Mouse (Mus musculus): ENCODE results near the gene Alppl2. TPM values are rescaled to one million over a fixed set of nuclear protein-coding genes. Genes with fewer than 3 reads are reported as not detected.

The Alppl2 gene
- total and polyA plus RNA-seq, 2 experiments: not detected

- H3K79me2 ChIP-seq (ENCODE audit: control insufficient read depth, insufficient read depth, low read length): no peaks in the 10 kb centered on the region
- no peaks in the 10 kb centered on the region for H3K4me1 ChIP-seq (ENCODE audit: control insufficient read depth, insufficient read depth, low read length)
- no peak overlapping the region for H3K9ac ChIP-seq (ENCODE audit: low read depth, low read length)
- H3K4me3 ChIP-seq (ENCODE audit: insufficient read depth, low read depth, low read length): no peak overlapping the region
- no peaks in the 10 kb centered on the region for H3K36me3 ChIP-seq (ENCODE audit: control insufficient read depth, insufficient read depth, low read length)
- 12% methylated on average over 30 of the region's 30 CpGs for WGBS
- H3K27me3 ChIP-seq (ENCODE audit: control insufficient read depth, insufficient read depth, low read length): 0 out of 2 replicates have a peak, but pooled peaks cover 3% of the 10 kb centered on the region
- no peak overlapping the region for H3K27ac ChIP-seq (replicated peaks; ENCODE audit: insufficient read depth, low read depth, low read length)
- peak; percentile 10 for DNase-seq (ENCODE audit: extremely low read depth, low read depth, low spot score)
- TF ChIP-seq POLR2A (IDR thresholded peaks at IDR 0.05; ENCODE audit: extremely low read depth, insufficient read depth, low read length) (no peak), CTCF (IDR thresholded peaks at IDR 0.05; ENCODE audit: low read depth, low read length) (peak; percentile 83)
These were observed 8.7 kb upstream of the Alppl2 start for GRCm38 (mm10) chr1:87098358-87098975.

DNA sequence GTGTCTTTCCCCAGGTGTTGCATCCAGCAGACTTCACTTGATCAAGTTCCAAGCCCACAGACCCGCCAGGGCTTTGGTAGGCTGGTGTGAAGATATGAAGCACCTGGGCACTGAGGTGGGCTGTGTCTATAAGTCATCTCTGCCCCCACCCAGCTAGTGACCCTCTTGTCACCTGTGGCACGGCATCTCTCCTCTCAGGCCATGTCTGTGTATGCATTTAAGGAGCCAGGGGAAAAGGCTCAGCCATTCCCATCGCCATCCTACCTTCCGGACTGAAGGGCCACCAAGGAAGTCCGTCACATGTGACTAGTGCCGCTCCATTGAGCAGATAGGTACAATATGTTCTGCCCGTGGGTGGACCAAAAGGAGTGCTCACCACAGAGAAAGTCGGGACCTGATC, 5.9 kb upstream of the Alppl2 start:
- no peaks in the 10 kb centered on the region for H3K79me2 ChIP-seq (ENCODE audit: control insufficient read depth, insufficient read depth, low read length)
- H3K36me3 ChIP-seq (ENCODE audit: control insufficient read depth, insufficient read depth, low read length): no peaks in the 10 kb centered on the region
- TF ChIP-seq CTCF (IDR thresholded peaks at IDR 0.05; ENCODE audit: low read depth, low read length) (no peak), POLR2A (IDR thresholded peaks at IDR 0.05; ENCODE audit: extremely low read depth, insufficient read depth, low read length) (no peak)
- no peak overlapping the region for H3K9ac ChIP-seq (ENCODE audit: low read depth, low read length)
- DNase-seq (ENCODE audit: extremely low read depth, low read depth, low spot score): no peak
- no peaks in the 10 kb centered on the region for H3K4me1 ChIP-seq (ENCODE audit: control insufficient read depth, insufficient read depth, low read length)
- H3K27ac ChIP-seq (replicated peaks; ENCODE audit: insufficient read depth, low read depth, low read length): no peak overlapping the region
- 78% methylated on average over 8 of the region's 8 CpGs for WGBS
- no peak overlapping the region for H3K4me3 ChIP-seq (ENCODE audit: insufficient read depth, low read depth, low read length)
- 0 out of 2 replicates have a peak, but pooled peaks cover 3% of the 10 kb centered on the region for H3K27me3 ChIP-seq (ENCODE audit: control insufficient read depth, insufficient read depth, low read length)

- DNase-seq (ENCODE audit: extremely low read depth, low read depth, low spot score): no peak
- no peaks in the 10 kb centered on the region for H3K27me3 ChIP-seq (ENCODE audit: control insufficient read depth, insufficient read depth, low read length)
- no peaks in the 10 kb centered on the region for H3K36me3 ChIP-seq (ENCODE audit: control insufficient read depth, insufficient read depth, low read length)
- H3K79me2 ChIP-seq (ENCODE audit: control insufficient read depth, insufficient read depth, low read length): no peaks in the 10 kb centered on the region
- no peak for TF ChIP-seq POLR2A (IDR thresholded peaks at IDR 0.05; ENCODE audit: extremely low read depth, insufficient read depth, low read length)
- TF ChIP-seq CTCF (IDR thresholded peaks at IDR 0.05; ENCODE audit: low read depth, low read length): no peak
- no peaks in the 10 kb centered on the region for H3K4me1 ChIP-seq (ENCODE audit: control insufficient read depth, insufficient read depth, low read length)
- H3K27ac ChIP-seq (replicated peaks; ENCODE audit: insufficient read depth, low read depth, low read length): no peak overlapping the region
- no peak overlapping the region for H3K9ac ChIP-seq (ENCODE audit: low read depth, low read length)
- 89% methylated on average over 11 of the region's 11 CpGs for WGBS
- no peak overlapping the region for H3K4me3 ChIP-seq (ENCODE audit: insufficient read depth, low read depth, low read length)
These were observed 477 bp downstream of the Alppl2 start for GRCm38 (mm10) chr1:87089251-87089650.

GRCm38 (mm10) chr1:87086964-87087363, 2.8 kb downstream of the Alppl2 start:
- no peak for TF ChIP-seq POLR2A (IDR thresholded peaks at IDR 0.05; ENCODE audit: extremely low read depth, insufficient read depth, low read length)
- TF ChIP-seq CTCF (IDR thresholded peaks at IDR 0.05; ENCODE audit: low read depth, low read length): no peak
- H3K36me3 ChIP-seq (ENCODE audit: control insufficient read depth, insufficient read depth, low read length): no peaks in the 10 kb centered on the region

DNA sequence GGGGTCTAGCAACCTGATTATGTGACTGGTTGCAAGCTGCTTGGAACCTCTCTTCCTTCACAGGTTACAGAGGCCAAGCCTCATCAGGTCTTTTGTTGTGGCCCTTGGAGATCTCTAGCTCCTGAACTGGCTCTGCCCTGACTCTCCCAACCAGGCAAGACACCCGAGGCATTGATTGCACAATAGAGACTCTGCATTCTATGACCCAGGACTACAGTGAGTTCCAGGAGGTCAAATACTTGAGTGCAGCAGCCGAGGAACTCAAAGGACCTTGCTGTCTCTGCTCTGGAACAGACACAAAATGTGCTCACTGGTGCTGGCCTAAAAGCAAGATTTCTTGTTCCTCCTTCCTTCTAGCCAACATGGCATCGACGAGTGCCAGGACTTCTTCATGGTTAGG, 3.5 kb downstream of the Alppl2 start:
- H3K36me3 ChIP-seq (ENCODE audit: control insufficient read depth, insufficient read depth, low read length): no peaks in the 10 kb centered on the region
- H3K4me3 ChIP-seq (ENCODE audit: insufficient read depth, low read depth, low read length): no peak overlapping the region
- TF ChIP-seq CTCF (IDR thresholded peaks at IDR 0.05; ENCODE audit: low read depth, low read length) (no peak), POLR2A (IDR thresholded peaks at IDR 0.05; ENCODE audit: extremely low read depth, insufficient read depth, low read length) (no peak)
- no peaks in the 10 kb centered on the region for H3K79me2 ChIP-seq (ENCODE audit: control insufficient read depth, insufficient read depth, low read length)
- no peak overlapping the region for H3K9ac ChIP-seq (ENCODE audit: low read depth, low read length)
- 49% methylated on average over 4 of the region's 4 CpGs for WGBS
- no peaks in the 10 kb centered on the region for H3K4me1 ChIP-seq (ENCODE audit: control insufficient read depth, insufficient read depth, low read length)
- H3K27ac ChIP-seq (replicated peaks; ENCODE audit: insufficient read depth, low read depth, low read length): no peak overlapping the region
- DNase-seq (ENCODE audit: extremely low read depth, low read depth, low spot score): peak; percentile 25
- no peaks in the 10 kb centered on the region for H3K27me3 ChIP-seq (ENCODE audit: control insufficient read depth, insufficient read depth, low read length)

More at GRCm38 (mm10) chr1:87086964-87087363, 2.8 kb downstream of the Alppl2 start:
- no peaks in the 10 kb centered on the region for H3K79me2 ChIP-seq (ENCODE audit: control insufficient read depth, insufficient read depth, low read length)
- H3K4me3 ChIP-seq (ENCODE audit: insufficient read depth, low read depth, low read length): no peak overlapping the region
- no peak for DNase-seq (ENCODE audit: extremely low read depth, low read depth, low spot score)
- 66% methylated on average over 17 of the region's 17 CpGs for WGBS
- no peak overlapping the region for H3K9ac ChIP-seq (ENCODE audit: low read depth, low read length)
- H3K27me3 ChIP-seq (ENCODE audit: control insufficient read depth, insufficient read depth, low read length): no peaks in the 10 kb centered on the region
- H3K27ac ChIP-seq (replicated peaks; ENCODE audit: insufficient read depth, low read depth, low read length): no peak overlapping the region
- no peaks in the 10 kb centered on the region for H3K4me1 ChIP-seq (ENCODE audit: control insufficient read depth, insufficient read depth, low read length)

GRCm38 (mm10) chr1:87073776-87074175, 16.0 kb downstream of the Alppl2 start:
- H3K27me3 ChIP-seq (ENCODE audit: control insufficient read depth, insufficient read depth, low read length): no peaks in the 10 kb centered on the region

More at GRCm38 (mm10) chr1:87073776-87074175, 16.0 kb downstream of the Alppl2 start:
- no peaks in the 10 kb centered on the region for H3K79me2 ChIP-seq (ENCODE audit: control insufficient read depth, insufficient read depth, low read length)
- no peak for TF ChIP-seq POLR2A (IDR thresholded peaks at IDR 0.05; ENCODE audit: extremely low read depth, insufficient read depth, low read length)
- no peak for TF ChIP-seq CTCF (IDR thresholded peaks at IDR 0.05; ENCODE audit: low read depth, low read length)
- H3K4me1 ChIP-seq (ENCODE audit: control insufficient read depth, insufficient read depth, low read length): no peaks in the 10 kb centered on the region
- no peaks in the 10 kb centered on the region for H3K36me3 ChIP-seq (ENCODE audit: control insufficient read depth, insufficient read depth, low read length)
- H3K27ac ChIP-seq (replicated peaks; ENCODE audit: insufficient read depth, low read depth, low read length): no peak overlapping the region
- H3K9ac ChIP-seq (ENCODE audit: low read depth, low read length): no peak overlapping the region
- 92% methylated on average over 8 of the region's 8 CpGs for WGBS
- H3K4me3 ChIP-seq (ENCODE audit: insufficient read depth, low read depth, low read length): no peak overlapping the region
- no peak for DNase-seq (ENCODE audit: extremely low read depth, low read depth, low spot score)
